Mouse (Mus musculus): ENCODE data around the gene Fbxo30. TPM values are rescaled to one million over a fixed set of nuclear protein-coding genes. Genes with fewer than 3 reads are reported as not detected.

The Fbxo30 gene
- polyA plus RNA-seq, 1 experiment from 2014 or later, result 36.8 TPM

- Histone ChIP-seq H3K9me3 (ENCODE audit: control insufficient read depth, low read length) (no peaks in the 10 kb centered on the region), H3K27me3 (ENCODE audit: control insufficient read depth, insufficient read depth, low read length) (no peaks in the 10 kb centered on the region), H3K4me1 (ENCODE audit: control insufficient read depth in 2 of 2, insufficient read depth in 2 of 2, low read length in 2 of 2) (no peaks in the 10 kb centered on the region), H3K4me3 (ENCODE audit: control insufficient read depth in 1 of 2, insufficient read depth in 1 of 2, low read depth in 1 of 2, low read length in 2 of 2) (no peak overlapping the region), H3K27ac (replicated peaks in 1 of 2; ENCODE audit: control insufficient read depth in 1 of 2, insufficient read depth in 1 of 2, low read depth in 2 of 2, low read length in 2 of 2) (no peak overlapping the region), H3K4me2 (ENCODE audit: low read length) (no peak overlapping the region), H3K9ac (ENCODE audit: low read length) (no peak overlapping the region), H3K36me3 (ENCODE audit: control insufficient read depth, insufficient read depth, low read length) (no peaks in the 10 kb centered on the region)
- no peak for ATAC-seq (ENCODE audit: insufficient number of reproducible peaks, insufficient read depth, low FRiP score, low read depth)
- WGBS, result 75% methylated on average over 4 of the region's 4 CpGs
Observed at GRCm38 (mm10) chr10:11323202-11323898, 42.2 kb downstream of the Fbxo30 start.

GRCm38 (mm10) chr10:11326526-11326925 is 45.4 kb downstream of the Fbxo30 start:
- 86% methylated on average over 3 of the region's 3 CpGs for WGBS
- no peak overlapping the region for H3K4me3 ChIP-seq (ENCODE audit: control insufficient read depth in 1 of 2, insufficient read depth in 1 of 2, low read depth in 1 of 2, low read length in 2 of 2)
- no peaks in the 10 kb centered on the region for H3K9me3 ChIP-seq (ENCODE audit: control insufficient read depth, low read length)
- no peaks in the 10 kb centered on the region for H3K4me1 ChIP-seq (ENCODE audit: control insufficient read depth in 2 of 2, insufficient read depth in 2 of 2, low read length in 2 of 2)
- H3K4me2 ChIP-seq (ENCODE audit: low read length), result no peak overlapping the region
- no peaks in the 10 kb centered on the region for H3K27me3 ChIP-seq (ENCODE audit: control insufficient read depth, insufficient read depth, low read length)
- no peak overlapping the region for H3K27ac ChIP-seq (replicated peaks in 1 of 2; ENCODE audit: control insufficient read depth in 1 of 2, insufficient read depth in 1 of 2, low read depth in 2 of 2, low read length in 2 of 2)
- H3K9ac ChIP-seq (ENCODE audit: low read length), result no peak overlapping the region
- no peak for ATAC-seq (ENCODE audit: insufficient number of reproducible peaks, insufficient read depth, low FRiP score, low read depth)
- no peaks in the 10 kb centered on the region for H3K36me3 ChIP-seq (ENCODE audit: control insufficient read depth, insufficient read depth, low read length)

- no peaks in the 10 kb centered on the region for H3K9me3 ChIP-seq (ENCODE audit: control insufficient read depth, low read length)
- WGBS, result under 1% methylated on average over 102 of the region's 106 CpGs
- peak within 1 kb of the TSS; percentile 77 to 88 for H3K4me3 ChIP-seq (ENCODE audit: control insufficient read depth in 1 of 2, insufficient read depth in 1 of 2, low read depth in 1 of 2, low read length in 2 of 2)
- no peaks in the 10 kb centered on the region; a peak in 1 of 4 replicates for H3K4me1 ChIP-seq (ENCODE audit: control insufficient read depth in 2 of 2, insufficient read depth in 2 of 2, low read length in 2 of 2)
- peak within 1 kb of the TSS; percentile 97 to 98 for H3K27ac ChIP-seq (replicated peaks in 1 of 2; ENCODE audit: control insufficient read depth in 1 of 2, insufficient read depth in 1 of 2, low read depth in 2 of 2, low read length in 2 of 2)
- H3K36me3 ChIP-seq (ENCODE audit: control insufficient read depth, insufficient read depth, low read length), result no peaks in the 10 kb centered on the region
- no peaks in the 10 kb centered on the region for H3K27me3 ChIP-seq (ENCODE audit: control insufficient read depth, insufficient read depth, low read length)
- ATAC-seq (ENCODE audit: insufficient number of reproducible peaks, insufficient read depth, low FRiP score, low read depth), result peak; percentile 95
- peak within 1 kb of the TSS; percentile 90 for H3K9ac ChIP-seq (ENCODE audit: low read length)
- peak within 1 kb of the TSS; percentile 70 for H3K4me2 ChIP-seq (ENCODE audit: low read length)
Observed at GRCm38 (mm10) chr10:11343205-11344141, 62.3 kb downstream of the Fbxo30 start, which contains the start of gene Epm2a. Epm2a (plus strand) TSS chr10:11343404.

GRCm38 (mm10) chr10:11344536-11345468 is 63.7 kb downstream of the Fbxo30 start:
- no peak for ATAC-seq (ENCODE audit: insufficient number of reproducible peaks, insufficient read depth, low FRiP score, low read depth)
- H3K4me3 ChIP-seq (ENCODE audit: control insufficient read depth in 1 of 2, insufficient read depth in 1 of 2, low read depth in 1 of 2, low read length in 2 of 2), result no peak overlapping the region
- no peaks in the 10 kb centered on the region for H3K9me3 ChIP-seq (ENCODE audit: control insufficient read depth, low read length)
- H3K4me1 ChIP-seq (ENCODE audit: control insufficient read depth in 2 of 2, insufficient read depth in 2 of 2, low read length in 2 of 2), result no peaks in the 10 kb centered on the region; a peak in 1 of 4 replicates
- no peaks in the 10 kb centered on the region for H3K36me3 ChIP-seq (ENCODE audit: control insufficient read depth, insufficient read depth, low read length)
- no peak overlapping the region; the same call in 1 of the 2 replicates for H3K9ac ChIP-seq (ENCODE audit: low read length)
- no peak overlapping the region for H3K27ac ChIP-seq (replicated peaks in 1 of 2; ENCODE audit: control insufficient read depth in 1 of 2, insufficient read depth in 1 of 2, low read depth in 2 of 2, low read length in 2 of 2)
- 72% methylated on average over 18 of the region's 18 CpGs for WGBS
- no peaks in the 10 kb centered on the region for H3K27me3 ChIP-seq (ENCODE audit: control insufficient read depth, insufficient read depth, low read length)
- peak overlapping the region; percentile 70 for H3K4me2 ChIP-seq (ENCODE audit: low read length)

Other genes starting within 250 kb of the Fbxo30 start
- 0.04 TPM in 1 of 2 replicates, not detected in the other for gene Grm1, start 199.0 kb upstream of the Fbxo30 start, polyA plus RNA-seq (2014; fragmentation: Nextera tagmentation; extraction: Ambion mirVana)
- gene Shprh, start 131.9 kb upstream of the Fbxo30 start, polyA plus RNA-seq (2014; fragmentation: Nextera tagmentation; extraction: Ambion mirVana), result 13.9 and 15.6 TPM in 2 replicates
- 0.65 and 1.3 TPM in 2 replicates for gene Epm2a, start 62.1 kb downstream of the Fbxo30 start, polyA plus RNA-seq (2014; fragmentation: Nextera tagmentation; extraction: Ambion mirVana)